Mouse (Mus musculus) myocyte (in vitro differentiated cells): ENCODE data around the gene Tmod3. TPM values are rescaled to one million over a fixed set of nuclear protein-coding genes. Genes with fewer than 3 reads are reported as not detected.

Source experiments
- H3K27me3 ChIP-seq: one replicate; pipeline ENCODE4 v1.6.1; 2011; ENCODE audit not compliant: control insufficient read depth, insufficient read depth, insufficient read length
- H3K36me3 ChIP-seq: one replicate; pipeline ENCODE4 v1.6.1; 2011; ENCODE audit not compliant: control insufficient read depth, insufficient read depth
- H3K4me2 ChIP-seq: one replicate; pipeline ENCODE4 v1.6.1; 2011; ENCODE audit warnings: low read depth, control low read depth
- H3K4me3 ChIP-seq: one replicate; pipeline ENCODE4 v1.5.1; 2011; ENCODE audit warnings: mild to moderate bottlenecking, control low read depth, moderate library complexity
- H3K79me2 ChIP-seq: one replicate; pipeline ENCODE4 v1.6.1; 2011; ENCODE audit not compliant: control insufficient read depth, insufficient read depth
- H3ac ChIP-seq: one replicate; pipeline ENCODE4 v1.6.1; 2011; ENCODE audit not compliant: control insufficient read depth, insufficient read length
- CEBPB ChIP-seq: IDR thresholded peaks from 2 replicates; pipeline ENCODE4 v1.6.1; 2011; ENCODE audit warnings: mild to moderate bottlenecking, moderate library complexity; ENCODE audit not compliant: poor library complexity, insufficient read depth, severe bottlenecking
- MAX ChIP-seq: IDR thresholded peaks from one replicate; pipeline ENCODE4 v1.6.1; 2011; ENCODE audit warnings: low read depth, mild to moderate bottlenecking, control low read depth
- MYOD1 ChIP-seq, 3 experiments: IDR thresholded peaks; one replicate each; pipeline ENCODE4 v1.6.1; 2011; ENCODE audit warnings: control low read depth in 2 of 3, low read depth in 2 of 3, mild to moderate bottlenecking in 2 of 3, moderate library complexity in 1 of 3; ENCODE audit not compliant: insufficient read length in 2 of 3, control insufficient read depth in 1 of 3
- MYOG ChIP-seq, 3 experiments: IDR thresholded peaks; one replicate each; pipeline ENCODE4 v1.6.1; 2011; ENCODE audit warnings: control low read depth in 2 of 3, low read depth in 2 of 3, mild to moderate bottlenecking in 2 of 3; ENCODE audit not compliant: insufficient read length in 2 of 3, control insufficient read depth in 1 of 3, insufficient read depth in 1 of 3
- POLR2A ChIP-seq: IDR thresholded peaks from one replicate; pipeline ENCODE4 v1.6.1; 2011; ENCODE audit warnings: low read depth, mild to moderate bottlenecking, control low read depth, moderate library complexity; ENCODE audit not compliant: insufficient read length
- POLR2AphosphoS2 ChIP-seq: IDR thresholded peaks from one replicate; pipeline ENCODE4 v1.6.1; 2011; ENCODE audit warnings: low read depth, control low read depth; ENCODE audit not compliant: insufficient read length
- REST ChIP-seq: IDR thresholded peaks from one replicate; pipeline ENCODE4 v1.6.1; 2011; ENCODE audit warnings: mild to moderate bottlenecking, control low read depth, moderate library complexity; ENCODE audit not compliant: insufficient read depth, insufficient read length
- SRF ChIP-seq: IDR thresholded peaks from one replicate; pipeline ENCODE4 v1.6.1; 2011; ENCODE audit warnings: low read depth; ENCODE audit not compliant: control insufficient read depth, insufficient read length
- TCF12 ChIP-seq: IDR thresholded peaks from one replicate; pipeline ENCODE4 v1.6.1; 2011; ENCODE audit warnings: mild to moderate bottlenecking, control low read depth; ENCODE audit not compliant: poor library complexity, insufficient read depth, severe bottlenecking
- TCF3 ChIP-seq: IDR thresholded peaks from one replicate; pipeline ENCODE4 v1.6.1; 2011; ENCODE audit warnings: low read depth, control low read depth; ENCODE audit not compliant: insufficient read length
- USF1 ChIP-seq: IDR thresholded peaks from one replicate; pipeline ENCODE4 v1.6.1; 2011; ENCODE audit warnings: low read depth, mild to moderate bottlenecking, control low read depth, moderate library complexity
- polyA plus RNA-seq: library from polyadenylated mRNA; unstranded; fragments of >200 nt; fragmentation: generic; extraction: Trizol; gene quantifications from one replicate; pipeline ENCODE4 v1.2.1, GENCODE M21; 2012; ENCODE audit warnings: missing spikeins

Tmod3 gene
- polyA plus RNA-seq, 1 experiment: 12.9 TPM

- Histone ChIP-seq H3K4me2 (no peak overlapping the region), H3K4me3 (no peak overlapping the region), H3K36me3 (no peaks in the 10 kb centered on the region), H3K79me2 (no peaks in the 10 kb centered on the region), H3ac (no peak overlapping the region), H3K27me3 (no peaks in the 10 kb centered on the region)
- TF ChIP-seq MAX (no peak), SRF (no peak), POLR2A (no peak)
Observed at GRCm38 (mm10) chr9:75522217-75522616, 37.2 kb downstream of the Tmod3 start.

- Histone ChIP-seq H3K4me2 (no peak overlapping the region), H3K36me3 (no peaks in the 10 kb centered on the region), H3ac (no peak overlapping the region), H3K27me3 (no peaks in the 10 kb centered on the region), H3K4me3 (no peak overlapping the region), H3K79me2 (no peaks in the 10 kb centered on the region)
- TF ChIP-seq REST (no peak), CEBPB (no peak)
Observed at GRCm38 (mm10) chr9:75521788-75522187, 37.7 kb downstream of the Tmod3 start.

GRCm38 (mm10) chr9:75520940-75521339 lies 38.5 kb downstream of the Tmod3 start:
- TF ChIP-seq CEBPB: no peak
- TF ChIP-seq TCF3: no peak
- no peak for TF ChIP-seq REST
- TF ChIP-seq USF1: no peak
- no peak for TF ChIP-seq SRF
- TF ChIP-seq TCF12: no peak
- TF ChIP-seq MYOG (IDR thresholded peaks at IDR 0.05; ENCODE audit: control insufficient read depth in 1 of 3, insufficient read depth in 1 of 3, insufficient read length in 2 of 3, low read depth in 2 of 3): no peak
- TF ChIP-seq POLR2AphosphoS2: no peak
- Histone ChIP-seq H3K79me2 (no peaks in the 10 kb centered on the region), H3K4me2 (no peak overlapping the region), H3ac (no peak overlapping the region), H3K27me3 (no peaks in the 10 kb centered on the region), H3K4me3 (no peak overlapping the region), H3K36me3 (peaks cover 2% of the 10 kb centered on the region)

- Histone ChIP-seq H3K4me3 (no peak overlapping the region), H3K36me3 (peaks cover 18% of the 10 kb centered on the region), H3K4me2 (no peak overlapping the region), H3ac (no peak overlapping the region), H3K79me2 (no peaks in the 10 kb centered on the region), H3K27me3 (no peaks in the 10 kb centered on the region)
- TF ChIP-seq USF1: no peak
- TF ChIP-seq MYOG (IDR thresholded peaks at IDR 0.05; ENCODE audit: control insufficient read depth in 1 of 3, insufficient read depth in 1 of 3, insufficient read length in 2 of 3, low read depth in 2 of 3): no peak
- TF ChIP-seq MYOD1 (IDR thresholded peaks at IDR 0.05; ENCODE audit: control insufficient read depth in 1 of 3, insufficient read length in 2 of 3, low read depth in 2 of 3): no peak
- no peak for TF ChIP-seq MAX
- no peak for TF ChIP-seq SRF
- TF ChIP-seq REST: no peak
- no peak for TF ChIP-seq POLR2A
Observed at GRCm38 (mm10) chr9:75517751-75518150, 41.7 kb downstream of the Tmod3 start.

- Histone ChIP-seq H3ac (no peak overlapping the region), H3K27me3 (no peaks in the 10 kb centered on the region), H3K36me3 (peaks cover 26% of the 10 kb centered on the region), H3K4me2 (no peak overlapping the region), H3K4me3 (no peak overlapping the region), H3K79me2 (no peaks in the 10 kb centered on the region)
- no peak for TF ChIP-seq SRF
- no peak for TF ChIP-seq CEBPB
Observed at GRCm38 (mm10) chr9:75515464-75516113, 43.9 kb downstream of the Tmod3 start.

- Histone ChIP-seq H3K4me2 (no peak overlapping the region), H3K36me3 (peaks cover 34% of the 10 kb centered on the region)
Observed at GRCm38 (mm10) chr9:75511236-75511939, 48.1 kb downstream of the Tmod3 start.

More at GRCm38 (mm10) chr9:75511236-75511939, 48.1 kb downstream of the Tmod3 start:
- Histone ChIP-seq H3K27me3 (no peaks in the 10 kb centered on the region), H3ac (no peak overlapping the region), H3K4me3 (no peak overlapping the region), H3K79me2 (no peaks in the 10 kb centered on the region)
- no peak for TF ChIP-seq REST
- no peak for TF ChIP-seq MYOD1 (IDR thresholded peaks at IDR 0.05; ENCODE audit: control insufficient read depth in 1 of 3, insufficient read length in 2 of 3, low read depth in 2 of 3)
- no peak for TF ChIP-seq USF1
- no peak for TF ChIP-seq TCF12
- TF ChIP-seq CEBPB: no peak
- TF ChIP-seq TCF3: no peak
- TF ChIP-seq POLR2AphosphoS2: no peak
- TF ChIP-seq MYOG (IDR thresholded peaks at IDR 0.05; ENCODE audit: control insufficient read depth in 1 of 3, insufficient read depth in 1 of 3, insufficient read length in 2 of 3, low read depth in 2 of 3): no peak
- TF ChIP-seq POLR2A: no peak
- TF ChIP-seq MAX: no peak
